Mouse (Mus musculus) heart, embryonic 15.5 days (tissue): ENCODE data around the gene Oasl1. TPM values are rescaled to one million over a fixed set of nuclear protein-coding genes. Genes with fewer than 3 reads are reported as not detected.

Experiments used
- polyA plus RNA-seq: library from polyadenylated mRNA; unstranded; fragments of >200 nt; fragmentation: Nextera tagmentation; extraction: Ambion mirVana; gene quantifications from 2 replicates; pipeline ENCODE4 v1.2.1, GENCODE M21; 2015

Oasl1 gene
- polyA plus RNA-seq, 1 experiment from 2014 or later: 0.63 TPM

Other genes starting within 250 kb of the Oasl1 start
- 45.9 and 70.4 TPM in 2 replicates for gene Gltp, start 232.3 kb upstream of the Oasl1 start, polyA plus RNA-seq
- gene Tchp, start 215.5 kb upstream of the Oasl1 start, polyA plus RNA-seq: 8.6 TPM in 2 replicates
- gene Ankrd13a, start 148.6 kb upstream of the Oasl1 start, polyA plus RNA-seq: 28.3 and 42.0 TPM in 2 replicates
- gene Git2, start 147.7 kb upstream of the Oasl1 start, polyA plus RNA-seq: 31.0 and 43.2 TPM in 2 replicates
- 39.0 and 52.9 TPM in 2 replicates for gene 1500011B03Rik, start 99.8 kb upstream of the Oasl1 start, polyA plus RNA-seq
- not detected in 2 replicates for gene 4930519G04Rik, start 69.6 kb upstream of the Oasl1 start, polyA plus RNA-seq
- gene Gm9936, start 64.6 kb upstream of the Oasl1 start, polyA plus RNA-seq: not detected in 2 replicates
- gene Oasl2, start 26.3 kb upstream of the Oasl1 start, polyA plus RNA-seq: 7.3 and 19.6 TPM in 2 replicates
- 36.0 and 40.0 TPM in 2 replicates for gene 2210016L21Rik, start 18.9 kb downstream of the Oasl1 start, polyA plus RNA-seq
- 0.15 and 0.39 TPM in 2 replicates for gene Hnf1a, start 47.9 kb downstream of the Oasl1 start, polyA plus RNA-seq
- 17.8 and 22.4 TPM in 2 replicates for gene Sppl3, start 87.9 kb downstream of the Oasl1 start, polyA plus RNA-seq
- gene Gm10401, start 175.1 kb downstream of the Oasl1 start, polyA plus RNA-seq: 13.5 and 17.4 TPM in 2 replicates
- 122 and 123 TPM in 2 replicates for gene Acads, start 196.1 kb downstream of the Oasl1 start, polyA plus RNA-seq
- 18.1 and 21.8 TPM in 2 replicates for gene Unc119b, start 211.7 kb downstream of the Oasl1 start, polyA plus RNA-seq
- gene Mlec, start 234.9 kb downstream of the Oasl1 start, polyA plus RNA-seq: 54.4 and 76.7 TPM in 2 replicates